Mouse (Mus musculus) forebrain, embryonic 16.5 days (tissue): ENCODE measurements around the gene Ralb. TPM values are rescaled to one million over a fixed set of nuclear protein-coding genes. Genes with fewer than 3 reads are reported as not detected.

Source experiments
- ATAC-seq: fragments of 200-750 bp; cut with Nextera tagmentation; 2 replicates; pipeline ENCODE4 v1.8.0; 2017; ENCODE audit warnings: mild to moderate bottlenecking, moderate library complexity
- H3K27ac ChIP-seq: fragments of 300-500 bp; sonication (generic); 2 replicates; pipeline ENCODE4 v1.5.1; 2014; ENCODE audit warnings: low read length, control low read depth
- H3K27me3 ChIP-seq: fragments of 300-500 bp; sonication (generic); replicated peaks from 2 replicates; pipeline ENCODE4 v1.6.1; 2014; ENCODE audit warnings: low read length; ENCODE audit not compliant: control insufficient read depth, insufficient read depth
- H3K36me3 ChIP-seq: fragments of 300-500 bp; sonication (generic); 2 replicates; pipeline ENCODE4 v1.6.1; 2014; ENCODE audit not compliant: control insufficient read depth, insufficient read depth
- H3K4me1 ChIP-seq: fragments of 300-500 bp; sonication (generic); replicated peaks from 2 replicates; pipeline ENCODE4 v1.6.1; 2014; ENCODE audit warnings: low read length; ENCODE audit not compliant: control insufficient read depth, insufficient read depth
- H3K4me2 ChIP-seq: fragments of 300-500 bp; sonication (generic); 2 replicates; pipeline ENCODE4 v1.6.1; 2014; ENCODE audit warnings: mild to moderate bottlenecking, low read length, control low read depth
- H3K4me3 ChIP-seq: fragments of 300-500 bp; sonication (generic); replicated peaks from 2 replicates; pipeline ENCODE4 v1.5.1; 2014; ENCODE audit warnings: mild to moderate bottlenecking, low read length, control low read depth
- H3K9ac ChIP-seq: fragments of 300-500 bp; sonication (generic); replicated peaks from 2 replicates; pipeline ENCODE4 v1.6.1; 2014; ENCODE audit warnings: low read depth, low read length, control low read depth
- H3K9me3 ChIP-seq: fragments of 300-500 bp; sonication (generic); 2 replicates; pipeline ENCODE4 v1.6.1; 2016; ENCODE audit warnings: low read length; ENCODE audit not compliant: control insufficient read depth
- WGBS: fragments of 180-500 bp; shearing (Covaris S2); extraction: QIAGEN DNeasy Blood & Tissue Kit; methylation state at CpG from one replicate; pipeline ENCODE4 v1.1.7; 2014; 5-methylcytosine and 5-hydroxymethylcytosine counted together
- polyA plus RNA-seq: library from polyadenylated mRNA; unstranded; fragments of >200 nt; fragmentation: Nextera tagmentation; extraction: Ambion mirVana; gene quantifications from 2 replicates; pipeline ENCODE4 v1.2.1, GENCODE M21; 2015

Gene Ralb
- polyA plus RNA-seq, 1 experiment from 2014 or later: 47.6 TPM

DNA sequence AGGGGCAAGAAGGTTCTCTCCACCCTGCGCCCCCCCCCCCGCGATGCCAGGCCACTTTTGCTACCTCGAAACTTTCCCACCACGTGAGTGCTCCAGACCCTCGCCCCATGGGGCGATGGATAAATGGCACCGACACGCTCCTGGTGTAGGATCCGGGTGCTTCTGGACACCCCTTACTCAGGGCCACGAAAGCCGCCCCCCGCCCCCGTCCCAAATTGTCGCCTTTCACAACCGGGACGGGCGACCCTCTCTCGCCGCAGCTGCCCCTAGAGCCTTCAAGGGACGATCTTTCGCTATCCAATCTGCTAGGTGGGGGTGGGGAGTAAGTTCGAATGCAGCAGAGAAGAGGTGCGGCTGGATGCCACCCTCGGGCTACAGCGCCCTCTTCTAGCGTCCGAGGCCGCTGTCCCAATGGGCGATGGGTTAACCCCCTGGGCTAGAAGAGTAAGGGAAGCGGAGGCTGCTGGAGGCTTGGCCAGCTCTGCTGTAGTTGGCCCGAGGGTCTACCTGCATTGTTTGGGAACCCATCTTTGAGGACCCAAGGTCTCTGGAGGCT is 82.1 kb downstream of the Ralb start:
- no peaks in the 10 kb centered on the region for H3K36me3 ChIP-seq
- ATAC-seq: peak; percentile 5
- H3K27me3 ChIP-seq: no peaks in the 10 kb centered on the region
- H3K9me3 ChIP-seq: no peaks in the 10 kb centered on the region
- no peak overlapping the region for H3K27ac ChIP-seq
- 0% methylated on average over 32 of the region's 32 CpGs for WGBS
- peak overlapping the region; percentile 68 for H3K4me3 ChIP-seq
- peak overlapping the region; percentile 89 for H3K9ac ChIP-seq
- H3K4me1 ChIP-seq: peaks cover 35% of the 10 kb centered on the region
- peak overlapping the region; percentile 86 for H3K4me2 ChIP-seq

DNA sequence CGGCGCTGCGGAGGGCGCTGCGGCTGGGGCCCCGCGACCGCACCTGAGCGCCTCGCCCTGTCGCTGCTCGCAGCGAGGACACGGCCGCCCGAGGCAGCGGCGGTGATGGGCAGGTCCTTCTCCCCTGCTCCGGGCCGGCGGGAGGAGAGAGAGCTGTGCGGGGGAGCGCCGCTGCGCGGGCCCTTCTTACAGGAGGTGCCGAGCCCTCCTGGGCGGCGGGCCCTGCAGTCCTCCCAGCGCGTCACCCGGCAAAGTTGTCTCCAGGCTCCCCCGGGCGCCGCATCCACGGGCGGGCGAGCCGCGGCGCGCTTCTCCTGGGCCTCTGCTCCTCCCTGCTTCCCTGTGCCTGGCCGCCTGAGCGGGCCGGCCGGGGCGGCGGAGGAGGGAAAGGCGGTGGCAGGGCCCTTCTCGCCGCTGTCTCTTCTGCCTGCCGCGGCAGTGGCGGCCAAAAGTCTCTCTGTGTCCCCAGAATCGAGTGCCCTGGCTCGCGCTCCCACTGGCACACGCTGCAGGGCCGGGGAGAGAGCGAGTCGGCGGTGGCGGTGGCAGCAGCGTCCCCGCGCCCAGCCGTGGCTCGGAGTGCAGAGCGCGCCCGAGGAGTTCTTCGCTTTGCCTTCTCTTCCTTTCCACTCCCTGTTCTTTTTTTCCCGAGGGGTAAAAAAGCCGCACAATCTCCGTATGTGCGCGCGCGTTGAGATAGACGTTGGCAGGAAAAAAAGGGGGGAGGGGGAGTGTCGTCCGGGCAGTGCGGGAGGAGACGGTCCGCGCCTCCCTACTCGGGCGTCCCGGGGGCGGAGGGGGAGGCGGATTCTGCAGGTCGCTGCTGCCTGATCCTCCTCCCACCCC is 82.8 kb downstream of the Ralb start, which contains the start of gene Inhbb:
Inhbb (minus strand) TSS at position 673 of the 846 bp plus-strand sequence.
- Histone ChIP-seq H3K36me3 (no peaks in the 10 kb centered on the region), H3K27me3 (no peaks in the 10 kb centered on the region), H3K9me3 (no peaks in the 10 kb centered on the region), H3K27ac (peak within 1 kb of the TSS; percentile 88), H3K4me3 (peak within 1 kb of the TSS; percentile 68), H3K9ac (peak within 1 kb of the TSS; percentile 89), H3K4me2 (peak within 1 kb of the TSS; percentile 86), H3K4me1 (peaks cover 40% of the 10 kb centered on the region)
- peak; percentile 42 for ATAC-seq
- 0% methylated on average over 76 of the region's 92 CpGs for WGBS

DNA sequence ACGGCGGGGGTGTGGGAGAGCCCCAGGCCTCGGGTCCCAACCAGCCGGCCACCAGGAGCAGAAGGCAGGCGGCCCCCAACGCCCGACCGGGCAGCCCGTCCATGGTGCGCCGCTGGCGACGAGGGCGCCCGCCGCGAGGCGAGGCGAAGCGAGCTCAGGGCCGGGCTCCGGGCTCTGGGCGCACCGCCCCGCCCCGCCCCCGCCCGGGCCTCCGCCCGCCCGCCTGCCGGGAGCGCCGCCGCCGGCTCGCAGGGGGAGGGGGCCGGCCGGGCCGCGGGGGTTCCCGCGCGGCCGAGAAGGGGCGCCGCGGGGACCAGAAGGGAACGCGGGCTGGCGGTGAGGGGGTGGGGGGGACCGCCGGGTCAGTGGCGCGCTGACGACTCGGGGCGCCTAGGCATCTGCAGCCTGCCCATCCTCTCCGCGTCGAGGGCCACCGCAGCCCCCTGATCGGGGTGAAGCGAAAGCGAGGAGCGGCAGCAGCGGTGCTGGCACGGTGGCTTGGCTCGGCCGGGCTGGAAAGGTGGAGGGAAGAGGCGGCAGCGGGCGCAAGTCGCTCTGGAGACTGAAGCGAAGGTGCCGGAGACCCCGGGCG is 83.5 kb downstream of the Ralb start:
- Histone ChIP-seq H3K9me3 (no peaks in the 10 kb centered on the region), H3K27ac (peak overlapping the region; percentile 88), H3K4me1 (peaks cover 44% of the 10 kb centered on the region), H3K4me3 (peak overlapping the region; percentile 68), H3K27me3 (no peaks in the 10 kb centered on the region), H3K9ac (peak overlapping the region; percentile 89), H3K36me3 (no peaks in the 10 kb centered on the region), H3K4me2 (peak overlapping the region; percentile 86)
- 0% methylated on average over 36 of the region's 78 CpGs for WGBS
- peak; percentile 34 for ATAC-seq

Other genes with a start within 250 kb of the Ralb start
- gene Inhbb, start 82.5 kb downstream of the Ralb start, polyA plus RNA-seq: 5.9 and 7.4 TPM in 2 replicates
- gene Tmem185b, start 21.4 kb upstream of the Ralb start, polyA plus RNA-seq: 16.8 and 19.4 TPM in 2 replicates
- gene Epb41l5, start 144.2 kb upstream of the Ralb start, polyA plus RNA-seq: 20.1 and 20.7 TPM in 2 replicates